Mouse (Mus musculus) G1E-ER4 (cell line): ENCODE measurements around the gene Osbpl5. TPM values are rescaled to one million over a fixed set of nuclear protein-coding genes. Genes with fewer than 3 reads are reported as not detected.

Source experiments
- GATA1 ChIP-seq: IDR thresholded peaks from one replicate; pipeline ENCODE4 v1.8.0; 2012; ENCODE audit warnings: low read length, inconsistent platforms
- polyA plus RNA-seq: library from polyadenylated mRNA; stranded (reverse); fragments of >175 nt; gene quantifications from 2 replicates; pipeline ENCODE4 v1.2.3, GENCODE M21; 2012

Gene Osbpl5
- polyA plus RNA-seq, 1 experiment = not detected

GRCm38 (mm10) chr7:143691909-143692308 lies 64.9 kb downstream of the Osbpl5 start:
- no peak for TF ChIP-seq GATA1

DNA sequence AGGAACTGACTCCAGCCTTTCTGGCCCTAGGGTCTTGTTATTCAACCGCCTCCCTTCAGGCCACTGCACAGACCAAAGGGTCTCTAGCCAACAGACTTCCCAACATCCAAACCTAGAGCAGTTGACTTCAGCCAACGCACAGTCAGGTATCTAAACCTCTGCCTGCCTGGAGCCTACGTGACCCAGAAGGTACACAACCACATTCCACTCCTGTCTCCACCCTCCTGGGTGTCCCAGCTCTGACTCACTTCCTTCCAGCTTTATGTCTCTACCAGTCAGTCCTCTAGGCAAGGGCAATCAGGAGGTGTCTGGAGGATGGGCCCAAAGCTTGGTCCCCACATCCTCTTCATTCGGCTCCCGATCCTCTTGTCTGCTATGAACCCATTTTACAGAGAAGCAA lies 65.6 kb downstream of the Osbpl5 start:
- TF ChIP-seq GATA1 = no peak

- TF ChIP-seq GATA1 = no peak
Observed at GRCm38 (mm10) chr7:143689946-143690345, 66.8 kb downstream of the Osbpl5 start.

DNA sequence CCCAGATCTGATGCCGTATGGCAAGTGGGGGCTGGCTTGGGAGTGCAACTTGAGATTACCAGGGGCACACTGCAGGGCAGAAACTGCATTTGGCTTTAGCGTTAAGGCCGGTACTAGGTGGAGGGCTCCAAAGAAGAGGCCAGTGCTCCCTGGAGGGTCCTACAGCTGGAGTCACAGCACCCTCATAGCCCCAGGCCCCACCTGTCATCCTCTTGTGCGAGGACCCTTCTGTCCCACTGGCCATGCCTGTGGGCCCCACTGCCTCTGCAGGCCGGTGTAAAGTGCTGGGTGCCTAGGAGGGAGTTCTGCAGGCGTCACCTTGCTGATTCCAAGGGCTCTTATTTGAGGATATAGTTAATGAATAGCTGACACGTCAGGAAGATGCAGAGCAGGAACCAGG lies 67.3 kb downstream of the Osbpl5 start:
- no peak for TF ChIP-seq GATA1

DNA sequence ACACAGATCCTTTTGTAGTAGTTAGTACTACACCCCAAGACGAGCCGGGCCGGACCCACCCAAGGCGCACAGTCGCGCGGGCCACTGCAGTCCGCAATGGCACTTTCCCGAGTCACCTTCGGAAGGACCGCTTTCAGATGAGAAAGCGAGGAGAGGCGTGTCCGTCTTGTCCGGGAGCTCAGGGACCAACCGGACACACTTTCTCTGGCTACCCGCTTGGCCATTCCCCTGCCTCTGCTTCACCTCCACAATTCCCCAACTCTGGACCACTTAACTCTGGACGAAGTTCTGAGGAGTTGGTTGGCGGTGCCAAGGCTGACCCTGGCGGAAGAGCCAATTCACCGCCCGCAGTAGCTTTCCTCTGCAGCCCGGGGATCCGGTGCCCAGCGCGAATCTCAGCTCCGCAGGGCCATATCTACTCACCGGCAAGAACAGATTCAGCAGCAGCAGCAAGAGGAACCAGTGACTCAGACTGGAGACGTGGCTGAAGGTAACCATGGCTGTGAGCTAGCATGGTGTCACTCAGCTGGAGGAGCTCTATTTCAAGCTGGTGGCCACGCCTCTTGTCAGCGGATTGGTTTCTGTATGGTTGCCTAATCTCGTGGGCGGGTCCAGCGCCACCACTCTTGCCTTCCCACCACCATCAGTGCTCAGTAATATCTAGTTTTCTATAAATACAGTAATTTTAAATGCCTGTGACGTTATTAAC lies 71.3 kb downstream of the Osbpl5 start, which contains the start of gene Tnfrsf23:
Gene Tnfrsf23, minus strand, starts transcription at position 514 of the 709 bp plus-strand sequence.
- TF ChIP-seq GATA1 = no peak

- no peak for TF ChIP-seq GATA1
Observed at GRCm38 (mm10) chr7:143681566-143681965, 75.2 kb downstream of the Osbpl5 start.

- no peak for TF ChIP-seq GATA1
Observed at GRCm38 (mm10) chr7:143666427-143667311, 90.1 kb downstream of the Osbpl5 start.

DNA sequence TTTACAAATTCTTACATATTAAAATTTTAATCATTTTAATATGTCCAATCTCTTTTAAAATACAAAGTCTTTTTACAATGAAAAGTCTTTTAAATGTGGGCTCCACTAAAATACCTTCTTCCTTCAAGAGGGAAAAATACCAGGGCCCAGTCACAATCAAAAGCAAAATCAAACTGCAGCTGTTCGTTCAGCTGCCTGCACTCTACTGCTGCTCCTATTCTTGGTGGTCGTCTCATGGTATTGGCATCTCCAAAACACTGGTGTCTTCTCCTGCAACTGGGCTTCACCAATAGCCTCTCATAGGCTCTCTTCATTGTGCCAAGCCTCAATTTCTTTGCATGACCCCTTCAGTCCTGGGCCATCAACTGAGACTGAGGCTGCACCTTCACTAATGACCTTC lies 93.3 kb downstream of the Osbpl5 start:
- no peak for TF ChIP-seq GATA1

- TF ChIP-seq GATA1 = no peak
Observed at GRCm38 (mm10) chr7:143660797-143661196, 96.0 kb downstream of the Osbpl5 start.

DNA sequence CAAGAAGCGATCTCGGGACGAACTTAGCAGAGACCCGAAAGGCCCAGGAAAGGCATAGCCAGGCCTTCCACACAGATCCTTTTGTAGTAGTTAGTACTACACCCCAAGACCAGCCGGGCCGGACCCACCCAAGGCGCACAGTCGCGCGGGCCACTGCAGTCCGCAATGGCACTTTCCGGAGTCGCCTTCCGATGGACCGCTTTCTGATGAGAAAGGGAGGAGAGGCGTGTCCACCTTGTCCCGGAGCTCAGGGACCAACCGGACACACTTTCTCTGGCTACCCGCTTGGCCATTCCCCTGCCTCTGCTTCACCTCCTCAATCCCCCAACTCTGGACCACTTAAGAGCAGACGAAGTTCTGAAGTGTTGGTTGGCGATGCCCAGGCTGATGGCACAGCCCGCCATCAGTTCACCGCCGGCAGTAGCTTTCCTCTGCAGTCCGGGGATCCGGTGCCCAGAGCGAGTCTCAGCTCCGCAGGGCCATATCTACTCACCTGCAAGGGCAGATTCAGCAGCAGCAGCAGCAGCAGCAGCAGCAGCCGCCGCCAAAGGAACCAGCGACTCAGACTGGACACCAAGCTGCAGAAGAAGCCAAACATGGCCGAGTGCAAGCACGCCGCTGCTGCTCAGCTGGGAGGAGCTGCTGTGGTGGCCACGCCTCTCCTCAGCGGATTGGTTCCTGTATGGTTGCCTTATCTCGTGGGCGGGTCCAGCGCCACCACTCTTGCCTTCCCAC lies 107.6 kb downstream of the Osbpl5 start, which contains the start of gene Tnfrsf22:
Gene Tnfrsf22, minus strand, starts transcription at position 628 of the 735 bp plus-strand sequence.
- no peak for TF ChIP-seq GATA1

Other genes starting within 250 kb of the Osbpl5 start
- 66.4 and 82.6 TPM in 2 replicates for gene Nap1l4, start 207.9 kb downstream of the Osbpl5 start, polyA plus RNA-seq
- 52.3 and 53.8 TPM in 2 replicates for gene Cars, start 156.9 kb downstream of the Osbpl5 start, polyA plus RNA-seq
- not detected in 2 replicates for gene Tnfrsf26, start 128.3 kb downstream of the Osbpl5 start, polyA plus RNA-seq
- gene Tnfrsf22, start 107.3 kb downstream of the Osbpl5 start, polyA plus RNA-seq = not detected in 2 replicates
- not detected in 2 replicates for gene Tnfrsf23, start 71.1 kb downstream of the Osbpl5 start, polyA plus RNA-seq
- not detected in 2 replicates for gene Mrgprg, start 10.0 kb upstream of the Osbpl5 start, polyA plus RNA-seq
- gene Mrgpre, start 27.5 kb upstream of the Osbpl5 start, polyA plus RNA-seq = not detected in 2 replicates
- gene Nadsyn1, start 65.9 kb upstream of the Osbpl5 start, polyA plus RNA-seq = 1.8 and 3.3 TPM in 2 replicates
- gene Dhcr7, start 66.2 kb upstream of the Osbpl5 start, polyA plus RNA-seq = 19.0 and 29.5 TPM in 2 replicates
- gene Gm498, start 109.9 kb upstream of the Osbpl5 start, polyA plus RNA-seq = 0.06 TPM in 1 of 2 replicates, not detected in the other
- gene Shank2, start 244.9 kb upstream of the Osbpl5 start, polyA plus RNA-seq = not detected in 2 replicates